Mouse (Mus musculus) embryo, embryonic 10 days (tissue): ENCODE data around the gene Lmx1a.

Experiments used
- DNase-seq: peaks from one replicate; pipeline ENCODE4 v3.0.0-alpha.2; 2015; ENCODE audit warnings: low spot score

Gene Lmx1a

DNA sequence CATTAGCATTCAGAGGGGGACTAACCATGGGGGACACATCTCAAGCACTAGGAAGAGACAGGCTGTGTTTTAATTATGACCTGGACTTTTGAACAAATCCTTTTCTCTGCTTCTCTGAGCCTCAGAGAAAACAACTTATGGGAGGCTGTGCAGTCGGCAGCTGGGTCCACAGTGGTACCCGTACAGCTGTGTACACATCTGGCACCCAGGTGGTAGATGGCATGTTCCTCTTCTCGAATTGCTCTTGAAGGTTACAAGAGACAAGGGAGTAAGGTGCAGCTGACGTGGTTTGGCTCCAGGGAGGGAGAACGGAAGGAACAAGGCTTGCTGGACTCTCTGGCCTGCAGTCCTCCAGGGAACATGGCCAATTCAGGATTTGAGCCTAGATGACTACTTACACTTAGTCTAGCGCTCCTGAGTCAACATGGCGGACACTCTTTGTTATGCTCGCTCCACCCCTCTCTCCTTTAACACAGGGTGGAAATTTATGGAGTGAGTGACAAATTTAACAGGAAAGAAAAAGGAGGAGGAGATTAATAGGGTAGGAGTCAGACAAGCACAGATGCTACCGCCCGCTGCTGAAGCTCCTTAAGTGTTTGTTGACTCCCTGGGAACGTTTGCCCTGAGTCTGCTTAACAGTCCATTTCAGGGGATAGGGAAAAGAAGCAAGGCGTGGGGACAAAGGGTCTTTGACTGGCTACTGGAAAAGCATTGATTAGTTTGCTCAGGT, 99.8 kb downstream of the Lmx1a start:
- DNase-seq, result peak; percentile 41

GRCm38 (mm10) chr1:167789448-167789847, 100.4 kb downstream of the Lmx1a start:
- DNase-seq, result no peak

GRCm38 (mm10) chr1:167790688-167791087, 101.7 kb downstream of the Lmx1a start:
- no peak for DNase-seq

DNA sequence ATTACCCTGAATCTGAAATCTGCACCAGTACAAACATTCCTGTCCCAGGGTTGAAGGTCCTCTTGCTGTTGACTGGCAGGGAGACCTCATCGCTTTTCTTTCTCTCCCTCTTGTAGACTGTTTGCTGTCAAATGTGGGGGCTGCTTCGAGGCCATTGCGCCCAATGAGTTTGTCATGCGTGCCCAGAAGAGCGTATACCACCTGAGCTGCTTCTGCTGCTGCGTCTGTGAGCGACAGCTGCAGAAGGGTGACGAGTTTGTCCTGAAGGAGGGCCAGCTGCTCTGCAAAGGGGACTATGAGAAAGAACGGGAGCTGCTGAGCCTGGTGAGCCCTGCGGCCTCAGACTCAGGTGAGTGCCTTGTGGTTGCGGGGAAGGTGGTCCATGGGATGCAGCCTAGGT, 102.2 kb downstream of the Lmx1a start:
- no peak for DNase-seq

DNA sequence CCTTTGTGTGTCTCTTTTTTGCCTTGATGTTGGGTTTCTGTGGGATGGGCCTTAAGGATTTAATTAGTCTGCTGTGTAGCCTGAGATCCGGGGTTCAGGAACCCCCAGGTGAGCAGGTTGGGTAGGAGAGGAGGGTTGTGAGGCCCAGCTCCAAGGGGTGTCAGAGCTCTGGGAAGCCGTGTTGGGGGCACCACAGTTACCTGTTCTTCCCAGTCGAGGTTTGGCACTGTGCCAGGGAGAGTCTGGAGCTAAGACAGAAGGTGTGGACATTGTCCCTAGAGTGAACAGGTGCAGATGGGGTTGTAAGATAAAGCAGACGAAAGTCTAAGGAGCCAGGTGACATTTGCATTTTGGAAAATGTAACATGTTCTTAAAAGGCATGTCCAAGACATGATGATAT, 112.9 kb downstream of the Lmx1a start:
- no peak for DNase-seq

DNA sequence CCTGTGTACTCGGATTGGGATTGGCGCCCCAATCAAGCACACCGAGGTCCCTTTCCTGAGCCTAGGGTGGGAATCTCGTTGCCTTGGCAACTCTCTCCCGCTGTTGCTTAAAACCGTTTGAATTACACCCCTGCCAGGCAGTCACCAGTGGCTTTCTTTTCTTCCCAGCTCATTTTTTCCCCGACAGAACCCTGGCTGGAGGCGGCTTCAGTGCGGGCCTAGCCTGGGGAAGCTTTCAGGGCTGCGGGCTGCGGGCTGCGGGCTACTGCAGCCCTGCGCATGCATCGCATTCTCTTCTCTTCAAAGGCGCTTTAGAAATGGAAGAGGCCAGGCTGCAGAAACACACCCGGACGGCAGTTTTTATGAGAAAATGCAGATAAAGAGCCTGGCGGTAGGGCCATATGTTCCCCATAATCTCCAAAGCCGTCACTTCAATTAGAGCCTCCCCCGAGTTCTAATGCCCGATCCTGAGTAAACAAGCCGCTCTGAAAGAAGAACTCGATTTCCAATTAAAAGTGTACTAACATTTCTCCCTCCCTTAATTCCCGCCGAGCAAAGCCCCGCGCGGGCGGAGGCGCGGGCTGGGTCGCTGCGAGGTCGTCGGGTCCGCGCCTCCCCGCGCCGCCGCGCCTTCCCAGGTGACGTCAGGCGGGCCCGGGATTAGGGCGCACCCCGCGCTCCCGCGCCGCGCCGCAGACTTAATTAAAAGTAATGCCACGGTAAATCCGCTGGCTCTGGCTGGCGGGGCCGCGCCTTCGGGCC, 113.7 kb downstream of the Lmx1a start:
- DNase-seq, result peak; percentile 65

- no peak for DNase-seq
Measured at GRCm38 (mm10) chr1:167803351-167803981, 114.4 kb downstream of the Lmx1a start.

- no peak for DNase-seq
Measured at GRCm38 (mm10) chr1:167804836-167805235, 115.8 kb downstream of the Lmx1a start.

GRCm38 (mm10) chr1:167811141-167811540, 122.1 kb downstream of the Lmx1a start:
- no peak for DNase-seq

DNA sequence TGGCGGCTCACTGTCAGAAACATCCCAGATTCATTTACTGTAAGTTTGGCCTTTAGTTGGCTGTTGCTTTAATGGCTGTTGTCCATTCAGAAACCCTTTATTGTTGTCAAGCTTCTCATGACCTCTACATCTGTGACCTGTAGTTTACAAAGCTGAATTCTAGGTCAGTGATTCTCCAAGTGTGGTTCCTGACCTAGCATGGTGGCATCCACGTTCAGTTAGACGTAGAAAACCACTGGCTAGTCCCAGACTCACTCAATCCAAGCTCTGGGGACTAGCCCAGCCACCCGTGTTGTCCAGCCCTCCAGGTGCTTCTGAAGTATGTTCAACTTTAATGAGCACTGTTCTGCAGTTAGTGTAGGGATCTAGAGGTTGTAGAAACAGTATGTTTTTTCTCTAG, 126.1 kb downstream of the Lmx1a start:
- DNase-seq, result no peak

- no peak for DNase-seq
Measured at GRCm38 (mm10) chr1:167817028-167817427, 128.0 kb downstream of the Lmx1a start.

DNA sequence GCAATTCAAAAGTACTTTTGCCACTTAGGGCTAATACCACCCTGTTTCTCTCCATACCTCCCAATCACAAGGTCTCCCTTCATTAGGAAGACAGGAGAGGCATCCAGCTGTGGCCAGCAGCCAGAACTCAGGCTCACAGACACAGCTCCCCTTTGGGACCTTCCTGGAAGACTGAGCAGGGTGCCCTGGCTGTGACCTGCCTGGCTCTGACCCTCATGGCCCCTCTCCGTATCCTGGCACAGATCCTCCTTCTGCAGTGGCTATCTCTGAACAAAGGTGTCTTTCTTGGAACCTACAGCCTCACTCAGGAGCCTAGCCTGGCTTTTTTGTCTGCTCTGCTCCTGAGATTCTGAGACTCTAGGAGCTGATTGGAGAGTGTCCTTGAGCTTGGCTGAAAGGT, 128.6 kb downstream of the Lmx1a start:
- DNase-seq, result no peak

DNA sequence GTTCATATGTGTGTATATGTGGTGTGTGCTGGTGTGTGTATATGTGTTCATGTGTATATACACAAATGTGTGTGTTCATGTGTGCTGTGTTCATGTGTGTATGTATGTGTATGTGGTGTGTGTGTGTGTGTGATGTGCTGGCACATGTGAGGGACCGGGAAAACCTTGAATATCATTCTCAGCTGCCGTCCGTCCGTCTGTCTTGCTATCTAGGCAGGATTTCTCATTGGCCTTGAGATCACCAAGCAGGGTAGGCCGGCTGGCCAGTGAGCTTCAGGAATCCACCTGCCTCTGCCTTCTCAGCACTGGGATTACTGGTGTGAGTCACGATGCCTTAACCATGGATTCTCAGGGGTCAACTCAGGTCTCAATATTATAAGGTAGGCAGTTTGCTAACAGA, 131.0 kb downstream of the Lmx1a start:
- no peak for DNase-seq

DNA sequence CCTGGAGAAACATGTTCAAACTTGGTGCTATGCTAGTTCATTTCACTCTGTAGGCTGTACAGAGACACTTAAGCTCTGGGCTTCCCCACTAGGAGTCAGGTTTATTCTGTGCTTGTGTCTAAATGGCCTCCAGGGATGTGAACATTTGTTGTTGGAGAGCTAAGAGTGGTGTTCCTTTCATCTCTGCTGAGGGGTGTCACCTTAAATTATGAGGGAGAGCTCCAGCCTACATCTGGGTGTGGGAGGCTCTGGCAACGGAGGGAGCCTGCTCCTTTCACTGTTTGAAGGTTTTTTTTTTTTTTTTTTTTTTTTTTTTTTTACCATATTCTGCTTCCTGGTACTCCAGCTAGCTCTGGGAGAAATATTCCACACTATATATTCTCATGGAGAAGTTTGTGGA, 132.1 kb downstream of the Lmx1a start:
- no peak for DNase-seq

DNA sequence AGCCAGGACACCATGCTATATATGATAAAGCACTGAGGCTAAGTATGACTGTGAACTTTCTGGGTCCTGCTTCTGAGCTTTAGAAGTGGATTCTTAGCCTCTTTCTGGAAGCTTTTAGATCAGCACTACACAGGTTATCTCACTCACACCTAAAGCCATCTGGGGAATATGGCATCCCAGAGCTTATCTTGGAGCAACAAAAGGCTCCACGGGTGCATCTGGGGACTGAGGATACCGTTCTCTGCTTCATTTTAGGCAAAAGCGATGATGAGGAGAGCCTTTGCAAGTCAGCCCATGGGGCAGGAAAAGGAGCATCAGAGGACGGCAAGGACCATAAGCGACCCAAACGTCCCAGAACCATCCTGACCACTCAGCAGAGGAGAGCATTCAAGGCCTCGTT, 141.3 kb downstream of the Lmx1a start:
- no peak for DNase-seq

- DNase-seq, result no peak
Measured at GRCm38 (mm10) chr1:167831601-167832000, 142.6 kb downstream of the Lmx1a start.

GRCm38 (mm10) chr1:167854801-167855200, 165.8 kb downstream of the Lmx1a start:
- peak; percentile 18 for DNase-seq

DNA sequence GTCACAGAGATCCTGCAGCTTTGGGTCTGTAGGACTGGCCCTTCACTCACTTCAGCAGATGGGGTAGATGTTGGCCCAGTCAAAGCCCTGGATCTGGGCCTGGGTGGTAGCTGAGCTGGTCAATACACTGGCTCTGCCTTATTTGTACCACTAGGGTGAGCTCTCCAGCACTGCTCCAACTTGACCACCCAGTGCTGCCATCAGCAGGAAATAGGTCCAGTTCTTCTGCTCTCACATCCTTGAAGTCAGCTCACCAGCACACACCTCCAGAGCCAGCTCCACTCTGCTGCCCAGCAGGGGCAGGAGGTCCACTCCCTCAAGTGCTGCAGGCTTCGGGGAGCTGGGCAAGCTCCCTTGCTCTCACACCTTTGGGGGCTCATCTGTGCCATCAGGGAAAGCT, 183.0 kb downstream of the Lmx1a start:
- DNase-seq, result peak; percentile 29

DNA sequence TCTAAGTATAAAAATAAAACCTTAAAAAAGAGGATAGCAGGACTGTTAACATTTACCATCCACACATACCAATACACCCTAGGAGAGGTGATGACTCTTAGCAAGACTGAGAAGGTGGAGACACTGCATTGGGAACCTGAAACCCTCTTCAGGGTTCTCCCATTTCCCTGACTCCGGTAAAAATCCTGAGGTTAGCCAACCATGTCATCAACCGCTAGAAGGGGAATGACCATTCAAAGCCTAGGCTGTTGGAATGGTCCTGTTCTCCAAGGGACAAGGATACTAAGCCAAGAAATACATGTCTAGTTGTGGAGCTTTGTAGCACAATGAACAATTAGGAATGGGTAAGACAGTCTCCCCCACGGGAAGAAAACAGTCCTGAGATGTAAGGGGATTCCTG, 185.1 kb downstream of the Lmx1a start:
- no peak for DNase-seq

DNA sequence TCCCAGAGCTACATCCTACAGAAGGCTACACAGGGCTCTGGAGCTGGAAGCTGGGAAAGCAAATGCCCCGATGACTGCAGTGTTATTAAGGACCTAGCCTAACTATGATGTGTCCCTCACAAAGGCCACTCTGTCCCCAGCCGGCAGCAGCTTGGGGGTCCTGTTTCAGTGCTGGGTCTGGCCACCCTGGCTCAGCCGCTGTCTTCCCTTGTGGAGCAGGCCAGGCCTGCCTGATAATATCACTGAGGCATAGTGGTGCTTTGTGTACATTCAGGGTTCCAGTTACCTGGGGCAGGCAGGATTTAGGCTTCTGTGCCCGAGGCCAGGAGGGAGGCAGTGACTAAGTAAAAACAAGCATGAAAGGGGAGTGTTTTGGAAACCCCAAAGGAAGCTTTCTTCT, 188.9 kb downstream of the Lmx1a start:
- DNase-seq, result no peak

GRCm38 (mm10) chr1:167878354-167878753, 189.3 kb downstream of the Lmx1a start:
- no peak for DNase-seq

GRCm38 (mm10) chr1:167885776-167886175, 196.7 kb downstream of the Lmx1a start:
- no peak for DNase-seq

DNA sequence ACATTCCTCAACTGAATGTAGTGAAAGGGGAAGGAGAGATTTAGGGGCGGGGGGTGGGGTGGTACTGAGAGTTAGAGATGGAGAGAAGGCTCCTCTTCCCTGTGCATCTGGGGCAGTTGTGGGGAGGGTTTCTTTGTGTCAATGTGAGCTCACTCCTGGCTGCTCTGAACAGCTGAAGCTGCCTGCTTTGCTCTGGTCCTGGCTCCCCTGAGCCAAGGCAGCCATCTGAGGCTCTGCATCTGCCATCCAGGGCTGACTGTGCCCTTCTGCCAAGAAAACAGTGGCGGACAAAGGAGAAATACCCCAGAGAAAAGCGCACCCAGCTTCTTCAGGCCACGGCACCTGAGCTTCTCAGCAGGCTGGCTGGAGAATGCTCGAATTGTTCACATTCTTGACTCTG, 199.1 kb downstream of the Lmx1a start:
- no peak for DNase-seq
